Mouse (Mus musculus) left cerebral cortex, postnatal 4 days (tissue): ENCODE results near the gene Trpv1. TPM values are rescaled to one million over a fixed set of nuclear protein-coding genes. Genes with fewer than 3 reads are reported as not detected.

Source experiments
- total RNA-seq, 2 experiments: library from RNA; stranded (reverse); gene quantifications; 2 replicates each; pipeline ENCODE4 v1.2.3; 2021

The Trpv1 gene
- total RNA-seq, 2 experiments from 2014 or later: 0.46 to 0.82 TPM

Other genes with a start within 250 kb of the Trpv1 start
- under 1 TPM; 0.28 to 0.50 TPM for gene P2rx1, start 235.2 kb upstream of the Trpv1 start, total RNA-seq
- 10 to 100 TPM; 28.7 to 30.5 TPM for gene Camkk1, start 215.3 kb upstream of the Trpv1 start, total RNA-seq
- gene Ncbp3, start 186.5 kb upstream of the Trpv1 start, total RNA-seq: 10 to 100 TPM; 10.4 to 10.7 TPM
- not detected for gene Itgae, start 143.7 kb upstream of the Trpv1 start, total RNA-seq
- 1 to 10 TPM; 1.6 TPM for gene Haspin, start 96.0 kb upstream of the Trpv1 start, total RNA-seq
- gene P2rx5, start 73.9 kb upstream of the Trpv1 start, total RNA-seq: 1 to 10 TPM in 1 of 2 experiments, under 1 TPM in 1; 0.72 to 1.0 TPM
- 10 to 100 TPM; 59.8 to 64.3 TPM for gene Emc6, start 57.3 kb upstream of the Trpv1 start, total RNA-seq
- 10 to 100 TPM; 42.2 to 42.5 TPM for gene Tax1bp3, start 57.2 kb upstream of the Trpv1 start, total RNA-seq
- gene Ctns, start 35.2 kb upstream of the Trpv1 start, total RNA-seq: 10 to 100 TPM; 17.7 to 21.1 TPM
- 1 to 10 TPM; 1.1 to 1.2 TPM for gene Shpk, start 34.8 kb upstream of the Trpv1 start, total RNA-seq
- gene Trpv3, start 33.1 kb downstream of the Trpv1 start, total RNA-seq: under 1 TPM; 0.46 to 0.66 TPM
- 1 to 10 TPM; 2.0 to 2.7 TPM for gene Aspa, start 95.3 kb downstream of the Trpv1 start, total RNA-seq
- gene Gm49340, start 95.4 kb downstream of the Trpv1 start, total RNA-seq: not detected
- under 1 TPM in 1 of 2 experiments, not detected in 1; 0.28 TPM for gene Spata22, start 95.4 kb downstream of the Trpv1 start, total RNA-seq
- gene Olfr20, start 116.5 kb downstream of the Trpv1 start, total RNA-seq: not detected
- gene Olfr376, start 137.0 kb downstream of the Trpv1 start, total RNA-seq: not detected
- not detected for gene Olfr1, start 165.3 kb downstream of the Trpv1 start, total RNA-seq
- not detected for gene Olfr378, start 194.2 kb downstream of the Trpv1 start, total RNA-seq
- gene Olfr380, start 223.2 kb downstream of the Trpv1 start, total RNA-seq: not detected